Mouse (Mus musculus) G1E (cell line): ENCODE results near the gene Smarcad1.

ENCODE experiments used
- CTCF ChIP-seq: IDR thresholded peaks from 2 replicates; pipeline ENCODE4 v1.5.1; 2012; ENCODE audit warnings: low read depth, low read length, inconsistent platforms, mixed read lengths
- GATA1 ChIP-seq: IDR thresholded peaks from 2 replicates; pipeline ENCODE4 v1.6.1; 2012; ENCODE audit warnings: borderline replicate concordance, low read length, inconsistent platforms, mixed read lengths
- TAL1 ChIP-seq: conservative IDR thresholded peaks from 2 replicates; pipeline ENCODE4 v1.6.1; 2012; ENCODE audit warnings: low read depth, low read length, inconsistent platforms, mixed read lengths

- TF ChIP-seq CTCF (no peak), TAL1 (no peak), GATA1 (no peak)
Observed at GRCm38 (mm10) chr6:64997805-64998204, 44.6 kb upstream of the Smarcad1 start.
